Mouse (Mus musculus): ENCODE data around the gene 4930596D02Rik. TPM values are rescaled to one million over a fixed set of nuclear protein-coding genes. Genes with fewer than 3 reads are reported as not detected.

Gene 4930596D02Rik
- total and polyA plus RNA-seq, 3 experiments: not detected

DNA sequence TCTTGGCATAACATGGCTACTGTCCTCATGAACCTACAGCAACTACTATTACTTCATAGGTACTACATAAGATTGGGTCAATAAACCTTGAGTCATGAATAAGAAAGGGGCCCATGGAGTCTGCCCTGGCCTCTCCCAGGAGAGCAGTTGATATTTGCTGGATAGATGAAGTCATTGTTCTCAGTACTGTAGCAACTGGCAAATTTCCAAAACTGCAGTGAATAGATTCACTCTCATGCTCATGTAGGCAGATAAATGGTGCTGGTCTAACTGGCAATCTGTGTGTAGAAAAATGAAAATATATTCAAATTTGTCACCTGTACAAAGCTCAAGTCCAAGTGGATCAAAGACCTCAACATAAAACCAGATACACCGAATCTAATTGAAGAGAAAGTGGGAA, 38.5 kb downstream of the 4930596D02Rik start:
- no peaks in the 10 kb centered on the region for H3K36me3 ChIP-seq (ENCODE audit: control insufficient read depth in 1 of 2, insufficient read depth in 2 of 2, low read length in 2 of 2)
- no peaks in the 10 kb centered on the region for H3K27me3 ChIP-seq (ENCODE audit: control insufficient read depth in 1 of 2, insufficient read depth in 2 of 2, low read length in 2 of 2)
- no peaks in the 10 kb centered on the region for H3K4me1 ChIP-seq (ENCODE audit: control insufficient read depth in 1 of 2, insufficient read depth in 2 of 2, low read length in 2 of 2)

More for the DNA sequence above, 38.5 kb downstream of the 4930596D02Rik start:
- H3K9ac ChIP-seq (ENCODE audit: control insufficient read depth, low read depth, low read length, poor library complexity, severe bottlenecking): no peak overlapping the region
- DNase-seq (ENCODE audit: low read depth, low spot score): no peak
- H3K9me3 ChIP-seq (replicated peaks; ENCODE audit: insufficient read depth, low read length): no peaks in the 10 kb centered on the region
- H3K4me3 ChIP-seq (ENCODE audit: control insufficient read depth in 1 of 2, insufficient read depth in 1 of 2, low read depth in 2 of 2, low read length in 2 of 2): no peak overlapping the region
- H3K79me2 ChIP-seq (ENCODE audit: control insufficient read depth, insufficient read depth, low read length, poor library complexity): no peaks in the 10 kb centered on the region
- H3K27ac ChIP-seq (ENCODE audit: control insufficient read depth, low read depth, low read length): no peak overlapping the region
- TF ChIP-seq MYC (IDR thresholded peaks at IDR 0.05; ENCODE audit: low read depth, low read length): no peak
- TF ChIP-seq RCOR1 (IDR thresholded peaks at IDR 0.05; ENCODE audit: low read depth, low read length): no peak
- TF ChIP-seq ZMIZ1 (IDR thresholded peaks at IDR 0.05; ENCODE audit: low read depth, low read length): no peak
- no peak for TF ChIP-seq ETS1 (IDR thresholded peaks at IDR 0.05; ENCODE audit: low read depth, low read length)
- TF ChIP-seq USF2 (IDR thresholded peaks at IDR 0.05; ENCODE audit: borderline replicate concordance in 1 of 2, insufficient read depth in 1 of 2, low read depth in 1 of 2, low read length in 2 of 2): no peak
- TF ChIP-seq KAT2A (conservative IDR thresholded peaks at IDR 0.05; ENCODE audit: low read depth, low read length): no peak
- no peak for TF ChIP-seq POLR2AphosphoS2 (IDR thresholded peaks at IDR 0.05; ENCODE audit: low read length)
- TF ChIP-seq GABPA (IDR thresholded peaks at IDR 0.05; ENCODE audit: low read depth, low read length): no peak
- no peak for TF ChIP-seq BHLHE40 (IDR thresholded peaks at IDR 0.05; ENCODE audit: borderline replicate concordance, low read depth, low read length)
- TF ChIP-seq ZC3H11A (IDR thresholded peaks at IDR 0.05; ENCODE audit: low read depth, low read length): no peak
